Mouse (Mus musculus): ENCODE measurements at regions not wholly inside any gene's neighbourhood (a gene's known extent, or its start where the extent isn't known, plus 50 kb on each side); places are given as distances from the start of the nearest gene placed in this dataset.
"Not testable (repeated sequence)": the region's sequence is repeated elsewhere in the genome, so short reads cannot be mapped to it uniquely, and the experiment has no call there.

DNA sequence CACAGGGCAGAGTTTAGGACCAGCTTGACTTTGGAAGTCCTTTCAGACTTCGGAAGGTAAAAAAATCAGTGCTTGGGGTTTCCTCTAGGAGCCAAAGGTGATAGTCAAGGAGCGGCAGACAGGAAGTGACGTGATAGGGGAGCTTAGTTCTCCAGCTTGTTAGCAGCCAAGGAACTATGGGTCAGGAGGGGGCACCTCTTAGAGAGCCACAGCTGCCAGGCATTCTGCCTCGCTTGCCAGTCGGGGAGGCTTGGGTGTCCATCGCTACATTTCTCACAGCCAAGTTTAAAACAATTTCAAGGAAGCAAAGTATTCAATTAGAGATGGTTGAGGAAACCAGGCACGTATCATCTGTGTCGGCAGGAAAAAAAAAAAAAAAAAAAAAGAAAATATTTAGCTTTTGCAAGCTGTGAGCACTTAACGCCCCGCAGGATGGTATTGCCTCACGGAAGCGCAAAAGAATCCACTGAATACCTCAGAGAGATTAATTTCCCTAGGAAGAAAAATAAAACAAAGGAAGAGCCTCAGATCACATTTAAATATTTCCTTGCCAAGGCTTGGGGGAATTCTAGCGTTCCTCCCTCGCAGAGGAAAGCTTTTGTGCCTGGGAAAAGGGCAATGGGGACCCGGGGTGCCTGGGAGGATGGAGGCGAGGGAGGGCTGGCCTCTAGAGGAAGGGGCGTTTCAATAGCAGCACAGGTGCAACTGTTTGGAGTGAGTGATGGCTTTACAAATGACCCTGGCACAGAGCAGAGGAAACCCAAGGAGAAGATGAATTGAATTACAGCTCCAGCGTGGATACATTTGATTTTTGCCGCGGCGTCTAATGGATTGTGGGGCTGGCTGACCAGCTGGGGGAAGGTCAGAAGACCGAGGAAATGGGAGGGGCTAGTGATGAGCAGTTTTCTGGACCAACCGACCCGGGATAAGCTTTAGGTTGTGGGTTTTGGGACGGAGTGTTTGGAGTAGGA, 261.1 kb upstream of the Nr5a2 start:
- intact Hi-C loops (cut with DNase I): loop anchor here (5.0 to 10.0 kb wide), 3 partner anchors 274 to 477 kb away; no protein-coding TSS in a partner anchor
- DNase-seq (ENCODE audit: low spot score in 2 of 2): no peak

DNA sequence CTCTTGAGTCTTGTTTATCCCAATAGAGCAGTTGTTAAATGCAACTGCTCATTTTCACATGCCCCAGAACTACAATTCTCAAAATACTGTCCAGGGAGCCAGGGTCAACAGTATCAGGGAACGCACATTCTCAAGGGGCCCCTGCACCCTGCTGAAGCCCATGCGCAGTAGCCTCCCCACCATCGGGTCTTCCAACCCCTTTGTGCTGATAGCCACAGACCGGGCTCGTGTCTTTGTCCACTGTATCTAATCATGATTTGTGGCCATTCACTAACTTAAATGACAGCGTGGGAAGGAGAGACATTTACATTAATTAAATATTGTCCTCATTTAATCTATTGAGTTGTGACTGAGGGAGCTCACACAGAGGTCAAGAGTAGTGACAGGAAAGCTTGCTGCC, 260.0 kb upstream of the Nr5a2 start:
- no peak for DNase-seq (ENCODE audit: low spot score in 2 of 2)
- intact Hi-C loops (cut with DNase I): loop anchor here (5.0 to 10.0 kb wide), 3 partner anchors 273 to 475 kb away; no protein-coding TSS in a partner anchor

DNA sequence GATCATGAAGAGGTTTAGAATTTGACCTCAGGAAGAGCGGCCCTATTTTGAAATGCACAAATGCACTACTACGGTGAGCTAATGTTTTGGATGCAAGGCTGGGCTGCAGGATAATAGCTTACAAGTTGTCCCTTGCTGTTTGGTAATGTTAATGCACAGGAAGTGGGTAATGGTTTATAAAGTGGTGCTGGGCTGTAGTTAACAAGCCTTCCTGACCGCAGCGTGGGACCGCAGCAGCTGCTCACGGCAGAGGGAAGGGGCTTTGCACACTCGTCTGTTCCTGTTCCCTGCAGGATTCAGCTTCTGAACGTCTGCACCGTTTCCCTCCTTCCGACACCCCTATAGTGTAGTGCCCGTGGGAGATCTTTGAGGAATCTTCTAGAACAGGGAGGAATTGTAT, 258.4 kb upstream of the Nr5a2 start:
- intact Hi-C loops (cut with DNase I): no loop called here
- DNase-seq (ENCODE audit: low spot score in 2 of 2): no peak

DNA sequence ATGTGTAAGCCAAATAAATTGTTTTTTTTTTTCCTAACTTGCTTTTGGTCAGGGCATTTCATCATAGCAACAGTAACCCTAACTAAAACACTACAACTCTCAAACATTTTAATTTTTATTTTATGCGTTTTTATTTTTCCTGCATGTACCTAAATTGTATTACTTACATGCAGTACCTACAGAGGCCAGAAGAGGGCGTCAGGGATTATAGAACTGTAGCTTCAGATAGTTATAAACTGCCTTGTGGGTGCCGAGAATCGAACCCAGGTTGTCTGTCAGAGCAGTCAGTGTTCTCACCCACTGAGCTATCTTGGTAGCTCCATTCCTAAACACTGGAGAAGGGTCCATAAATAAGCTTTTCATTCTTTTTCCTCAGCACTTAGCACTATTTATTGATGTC, 257.8 kb upstream of the Nr5a2 start:
- intact Hi-C loops (cut with DNase I): no loop called here
- DNase-seq (ENCODE audit: low spot score in 2 of 2): no peak

DNA sequence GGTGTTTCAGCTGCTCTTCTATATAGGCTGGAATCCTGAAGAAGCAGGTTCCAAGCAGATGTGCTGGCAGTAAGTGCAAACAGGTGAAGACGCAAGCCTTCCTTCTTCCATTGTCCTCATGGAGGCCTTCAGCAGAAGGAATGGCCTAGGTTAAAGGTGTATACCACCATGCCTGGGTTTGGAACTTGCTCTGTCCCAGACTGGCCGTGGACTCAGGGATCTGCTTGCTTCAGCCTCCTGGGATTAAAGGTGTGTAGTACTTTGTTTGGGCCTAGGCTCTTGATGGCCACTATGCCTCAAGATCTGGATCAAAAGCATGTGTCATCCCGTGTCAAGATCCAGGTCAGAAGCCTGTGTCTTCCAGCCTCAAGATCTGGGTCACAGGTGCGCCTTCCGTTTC, 257.0 kb upstream of the Nr5a2 start:
- no peak for DNase-seq (ENCODE audit: low spot score in 2 of 2)
- intact Hi-C loops (cut with DNase I): no loop called here

DNA sequence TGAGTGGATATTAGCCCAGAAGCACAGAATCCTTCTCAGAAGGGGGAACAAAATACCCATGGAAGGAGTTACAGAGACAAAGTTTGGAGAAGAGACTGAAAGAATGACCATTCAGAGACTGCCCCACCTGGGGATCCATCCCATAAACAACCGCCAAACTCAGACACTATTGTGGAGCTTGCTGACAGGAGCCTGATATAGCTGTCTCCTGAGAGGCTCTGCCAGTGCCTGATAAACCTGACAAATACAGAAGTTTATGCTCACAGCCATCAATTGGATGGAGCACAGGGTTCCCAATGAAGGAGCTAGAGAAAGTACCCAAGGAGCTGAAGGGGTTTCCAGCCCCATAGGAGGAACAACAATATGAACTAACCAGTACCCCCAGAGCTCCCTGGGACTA, 254.1 kb upstream of the Nr5a2 start:
- DNase-seq (ENCODE audit: low spot score in 2 of 2); intact Hi-C loops (cut with DNase I): not testable (repeated sequence)

DNA sequence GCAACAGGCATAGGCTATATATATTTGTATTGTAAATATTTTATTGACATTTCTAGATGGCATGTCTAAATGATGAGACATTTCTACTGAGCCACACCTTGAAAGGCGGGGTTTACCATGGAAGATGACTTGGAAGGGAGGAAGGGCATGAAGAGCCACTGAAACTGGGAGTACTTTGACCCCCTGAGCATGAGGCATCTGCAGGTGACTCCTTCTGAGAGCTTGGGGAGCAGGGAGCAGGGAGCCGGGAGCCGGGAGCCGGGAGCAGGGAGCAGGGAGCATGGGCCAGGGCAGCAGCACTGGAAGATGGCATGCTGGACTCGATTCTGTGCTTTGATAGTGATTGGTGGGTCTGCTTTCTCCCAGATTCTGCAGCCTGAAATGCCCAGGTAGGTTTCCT, 253.5 kb upstream of the Nr5a2 start:
- DNase-seq (ENCODE audit: low spot score in 2 of 2): no peak
- intact Hi-C loops (cut with DNase I): no loop called here

DNA sequence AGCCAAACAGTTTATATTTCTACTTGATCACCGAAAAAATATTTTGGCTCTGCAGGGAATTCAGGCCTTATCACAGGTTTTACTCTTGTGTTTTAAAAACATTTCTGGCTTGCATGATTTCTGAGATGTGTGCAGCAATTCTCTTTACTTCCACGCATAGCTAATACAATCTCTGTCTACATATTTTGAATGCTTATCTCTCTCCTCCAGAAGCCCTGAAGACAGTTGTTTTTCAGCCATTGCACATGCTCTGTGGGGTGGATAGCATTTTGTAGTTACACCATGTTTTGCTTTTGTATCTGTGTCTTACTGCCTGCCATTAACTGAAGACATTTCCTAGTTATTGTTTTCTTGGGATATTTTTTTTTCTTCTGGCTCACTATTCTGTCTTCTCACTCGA, 252.6 kb upstream of the Nr5a2 start:
- DNase-seq (ENCODE audit: low spot score in 2 of 2): no peak
- intact Hi-C loops (cut with DNase I): no loop called here

DNA sequence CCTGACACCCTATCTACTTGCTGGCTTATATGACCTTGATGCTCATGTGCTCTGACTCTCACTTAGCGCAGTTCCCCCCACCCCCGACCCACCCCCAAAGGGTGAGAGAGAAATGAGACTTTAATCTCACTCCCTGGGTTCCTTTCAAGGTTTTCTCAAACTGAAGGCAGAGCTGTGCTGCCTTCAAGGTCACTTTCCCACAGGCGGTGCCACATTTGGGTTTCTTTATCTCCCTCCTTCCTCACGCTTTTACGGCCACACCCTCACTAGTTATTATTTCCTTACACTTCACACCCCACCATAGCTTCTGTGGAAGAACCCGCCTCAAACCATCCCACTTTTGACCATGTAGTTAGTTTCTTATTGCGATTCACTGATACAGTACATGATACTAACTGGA, 244.1 kb upstream of the Nr5a2 start:
- intact Hi-C loops (cut with DNase I): no loop called here
- no peak for DNase-seq (ENCODE audit: low spot score in 2 of 2)

DNA sequence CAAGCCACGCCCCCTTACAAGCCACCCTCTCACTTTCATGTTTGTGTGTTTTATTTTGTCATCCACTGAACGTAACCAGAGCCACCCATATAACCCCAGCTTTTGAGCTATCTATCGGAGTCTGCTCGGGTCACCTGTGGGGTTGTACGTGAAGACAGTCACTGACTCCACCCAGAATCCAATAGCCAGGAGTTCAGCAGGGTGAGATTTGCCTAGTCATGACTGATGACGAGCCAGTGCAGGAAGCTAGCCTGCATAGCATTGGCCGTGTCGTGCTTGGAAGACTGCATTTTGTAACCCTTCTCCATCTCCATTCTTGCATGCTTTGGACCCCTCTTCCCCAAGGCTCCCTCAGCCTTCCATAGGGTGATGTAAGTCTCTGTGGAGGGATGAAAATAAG, 243.3 kb upstream of the Nr5a2 start:
- DNase-seq (ENCODE audit: low spot score in 2 of 2): no peak
- intact Hi-C loops (cut with DNase I): no loop called here

DNA sequence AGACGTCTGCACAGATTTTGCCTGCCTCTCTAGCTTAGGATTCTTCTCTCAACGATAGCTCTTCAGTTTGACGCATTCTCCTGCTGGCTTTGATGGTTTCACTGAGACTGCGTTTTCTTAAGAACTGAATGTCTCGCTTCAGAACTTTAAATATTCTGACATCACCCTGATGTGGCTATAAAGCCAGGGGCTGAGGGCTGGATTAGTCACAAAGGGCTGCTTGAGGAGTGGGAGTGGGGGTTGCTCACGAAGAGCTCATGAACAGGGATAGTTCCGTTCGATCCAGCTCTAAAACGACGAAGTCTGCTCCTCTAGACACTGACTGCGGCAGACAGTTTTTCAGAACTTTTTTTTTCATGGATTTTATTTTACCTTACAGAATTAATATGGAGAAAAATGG, 240.7 kb upstream of the Nr5a2 start:
- intact Hi-C loops (cut with DNase I): no loop called here
- DNase-seq (ENCODE audit: low spot score in 2 of 2): no peak

DNA sequence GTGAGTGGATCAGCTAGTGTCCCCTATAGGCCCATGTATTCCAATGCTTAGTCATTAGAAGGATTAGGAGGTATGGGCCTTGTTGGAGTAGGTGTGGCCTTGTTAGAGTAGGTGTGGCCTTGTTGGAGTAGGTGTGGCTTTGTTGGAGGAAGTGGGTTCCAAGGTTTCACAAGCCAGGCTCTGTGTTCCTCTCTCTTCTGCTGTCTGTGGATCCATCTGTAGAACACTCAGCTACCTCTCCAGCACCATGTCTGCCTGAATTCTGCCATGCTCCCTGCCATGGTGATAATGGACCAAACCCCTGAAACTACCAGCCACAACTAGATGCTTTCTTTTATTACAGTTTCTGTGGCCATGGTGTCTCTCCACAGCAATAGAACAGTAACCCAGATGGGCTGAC, 235.7 kb upstream of the Nr5a2 start:
- intact Hi-C loops (cut with DNase I): no loop called here
- DNase-seq (ENCODE audit: low spot score in 2 of 2): no peak

DNA sequence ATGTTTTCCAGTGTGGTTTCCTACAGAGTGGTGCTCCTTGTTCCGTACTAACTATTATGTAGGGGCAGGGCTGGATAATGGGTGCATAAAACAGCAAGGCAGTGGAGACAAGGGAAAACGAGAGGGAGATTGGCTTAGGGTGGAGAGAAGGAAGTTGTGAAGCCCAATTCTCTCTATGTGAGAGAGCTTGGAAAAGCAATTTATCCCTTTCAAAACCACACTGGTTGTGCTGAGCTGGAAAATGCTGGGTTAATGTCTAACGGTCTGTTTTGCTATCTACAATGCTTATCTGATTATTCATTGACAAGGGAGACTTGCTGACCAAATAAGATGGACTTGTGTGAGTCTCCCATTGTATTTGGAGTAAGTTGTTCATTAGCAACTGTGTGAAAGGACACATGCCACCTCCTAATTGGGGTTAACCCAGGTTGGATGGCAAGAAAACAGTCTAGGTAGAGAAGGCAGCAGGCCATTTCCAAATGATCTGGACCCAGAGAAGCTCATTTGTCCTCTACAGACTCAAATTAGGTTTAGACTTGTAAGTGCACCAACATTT, 234.9 kb upstream of the Nr5a2 start:
- intact Hi-C loops (cut with DNase I): no loop called here
- no peak for DNase-seq (ENCODE audit: low spot score in 2 of 2)

DNA sequence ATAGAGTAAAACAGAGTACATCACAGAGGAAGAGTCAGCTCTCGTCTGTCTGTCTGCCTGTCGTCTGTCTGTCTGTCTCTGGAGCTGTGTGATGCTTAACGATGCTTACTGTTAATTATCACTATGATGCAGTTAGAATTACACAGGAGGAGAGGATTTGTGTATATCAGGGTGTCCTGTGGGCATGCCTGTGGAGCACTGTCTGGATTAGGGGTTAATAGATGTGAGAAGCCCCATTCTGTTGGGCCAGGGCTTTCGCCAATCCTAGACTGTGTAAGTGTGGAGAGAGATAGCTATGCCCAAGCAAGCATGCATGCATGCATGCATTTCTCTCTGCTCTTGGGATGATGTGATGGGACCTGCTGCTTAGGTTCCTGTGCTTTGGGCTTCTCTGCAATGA, 218.0 kb upstream of the Nr5a2 start:
- intact Hi-C loops (cut with DNase I): no loop called here
- DNase-seq (ENCODE audit: low spot score in 2 of 2): no peak

DNA sequence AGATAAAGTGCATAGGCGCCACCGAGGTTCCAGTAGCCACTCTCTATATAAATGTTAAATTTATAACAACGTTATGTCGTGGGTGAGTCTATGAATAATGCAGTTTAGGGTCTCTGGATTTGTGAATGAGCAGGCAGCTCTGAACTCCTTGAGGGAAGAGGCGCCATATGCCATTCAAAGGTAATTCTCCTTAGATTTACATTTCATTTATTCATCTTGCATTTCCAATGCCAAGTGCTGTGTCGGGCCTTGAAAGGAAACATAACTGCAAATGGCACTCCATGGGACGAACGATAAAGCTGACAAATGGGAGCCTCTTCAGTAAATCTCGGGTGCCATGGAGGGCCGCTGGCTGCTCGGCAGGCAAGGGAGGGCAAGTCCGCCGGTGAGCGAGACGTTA, 216.4 kb upstream of the Nr5a2 start:
- intact Hi-C loops (cut with DNase I): no loop called here
- no peak for DNase-seq (ENCODE audit: low spot score in 2 of 2)

DNA sequence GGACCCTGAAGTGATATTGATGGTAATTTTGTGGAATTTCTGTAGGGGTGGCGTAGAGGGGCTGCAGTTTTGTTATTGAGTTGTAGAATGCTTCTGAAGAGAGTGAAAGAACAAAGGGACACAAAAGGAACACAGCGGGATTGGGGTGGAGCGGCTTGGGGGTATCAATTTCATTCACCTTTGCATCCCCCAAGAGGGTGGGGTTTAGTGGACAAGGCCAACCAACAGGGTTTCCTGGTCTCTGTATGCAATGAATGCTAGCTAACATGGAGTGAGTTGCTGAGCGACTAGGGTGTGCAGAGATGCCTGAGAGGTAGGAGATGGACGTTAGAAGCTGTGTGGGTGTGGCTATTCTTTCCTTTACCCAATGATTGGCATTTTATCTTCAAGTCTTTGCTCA, 213.8 kb upstream of the Nr5a2 start:
- intact Hi-C loops (cut with DNase I): no loop called here
- no peak for DNase-seq (ENCODE audit: low spot score in 2 of 2)

DNA sequence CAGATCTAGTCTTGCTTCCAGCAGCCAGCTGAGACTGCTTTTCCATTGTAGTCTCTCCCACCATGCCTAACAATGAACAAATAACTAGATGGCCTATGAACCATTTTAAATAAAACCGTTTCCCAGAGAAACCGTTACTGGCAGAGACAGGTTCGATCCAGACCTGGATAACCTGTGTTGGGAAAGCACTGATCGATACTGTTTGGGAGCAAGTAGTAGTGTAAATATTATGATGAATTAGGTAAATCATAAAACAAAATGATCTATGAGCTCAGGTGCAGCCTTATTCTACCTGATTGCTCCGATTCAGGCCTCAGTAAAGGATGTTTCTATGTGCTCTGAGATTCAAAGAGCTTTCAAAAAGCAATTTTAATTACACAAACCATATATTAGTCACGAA, 211.9 kb upstream of the Nr5a2 start:
- intact Hi-C loops (cut with DNase I): no loop called here
- no peak for DNase-seq (ENCODE audit: low spot score in 2 of 2)

DNA sequence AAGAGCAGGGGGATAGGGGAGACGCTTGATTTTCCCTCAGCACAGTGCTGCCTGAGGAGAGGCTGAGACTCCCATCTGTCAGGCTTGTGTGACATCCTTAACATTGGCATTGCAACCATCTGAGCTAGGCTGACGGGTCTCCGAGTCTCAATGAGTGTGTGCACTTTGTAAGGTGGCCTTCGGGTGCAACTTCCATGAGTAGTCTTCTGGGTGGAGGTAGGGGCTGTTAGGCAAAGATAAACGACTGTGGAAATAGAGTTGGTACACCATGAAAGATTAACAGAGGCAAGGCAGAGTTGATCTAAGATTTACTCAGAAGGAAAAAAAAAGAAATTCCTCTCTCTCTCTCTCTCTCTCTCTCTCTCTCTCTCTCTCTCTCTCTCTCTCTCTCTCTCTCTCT, 211.2 kb upstream of the Nr5a2 start:
- intact Hi-C loops (cut with DNase I): no loop called here
- DNase-seq (ENCODE audit: low spot score in 2 of 2): no peak

DNA sequence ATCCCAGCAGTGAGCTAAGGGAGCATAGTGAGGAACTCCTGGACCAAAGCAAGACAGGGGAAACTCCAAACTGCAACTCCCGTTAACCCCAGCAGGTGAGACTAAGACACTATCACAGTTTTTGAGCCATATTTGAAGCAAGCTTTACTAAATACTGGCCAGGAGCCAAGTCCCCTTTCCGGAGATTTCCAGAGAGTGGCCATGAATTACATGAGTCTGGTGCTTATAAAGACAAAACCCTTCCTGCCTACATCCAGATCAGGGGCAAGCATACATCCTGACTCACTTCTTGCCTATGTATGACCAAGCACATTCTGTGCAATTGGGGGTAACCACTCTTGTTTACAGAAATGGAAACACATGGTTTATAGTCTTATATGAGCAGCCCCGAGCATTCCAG, 187.6 kb upstream of the Nr5a2 start:
- intact Hi-C loops (cut with DNase I): no loop called here
- no peak for DNase-seq (ENCODE audit: low spot score in 2 of 2)

DNA sequence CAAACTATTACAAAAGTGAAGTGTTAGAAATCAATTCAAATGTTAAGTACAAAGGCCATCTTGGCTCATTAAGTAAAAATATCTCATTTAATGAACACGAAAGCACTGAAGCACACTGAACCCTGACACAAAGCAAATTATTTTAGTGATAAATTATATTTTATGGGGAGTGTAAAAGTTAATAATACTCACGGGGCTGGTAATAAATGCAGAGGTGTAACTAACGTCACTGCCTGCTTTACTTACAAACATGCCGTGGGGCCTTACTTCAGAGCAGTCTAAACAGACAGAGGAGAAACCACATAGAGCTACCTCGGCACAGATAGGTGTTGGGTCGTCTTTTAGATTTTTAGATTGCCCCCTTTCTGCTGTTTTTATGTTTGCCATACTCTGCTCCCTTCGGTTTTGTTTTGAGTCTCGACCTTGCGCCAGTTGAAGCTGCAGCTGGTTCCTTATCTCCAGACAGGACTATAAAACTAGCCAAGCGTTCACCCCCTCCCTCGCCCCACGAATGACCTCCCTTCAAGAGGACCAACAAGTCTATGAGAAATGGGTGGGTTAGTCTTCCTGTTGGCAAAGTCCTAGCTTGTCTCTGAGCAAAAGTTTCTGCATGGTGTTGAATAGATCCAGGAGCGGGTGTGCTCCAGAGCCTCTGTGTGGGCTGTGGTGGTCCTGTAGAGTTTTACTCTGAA, 181.8 kb upstream of the Nr5a2 start:
- no peak for DNase-seq (ENCODE audit: low spot score in 2 of 2)
- intact Hi-C loops (cut with DNase I): no loop called here

DNA sequence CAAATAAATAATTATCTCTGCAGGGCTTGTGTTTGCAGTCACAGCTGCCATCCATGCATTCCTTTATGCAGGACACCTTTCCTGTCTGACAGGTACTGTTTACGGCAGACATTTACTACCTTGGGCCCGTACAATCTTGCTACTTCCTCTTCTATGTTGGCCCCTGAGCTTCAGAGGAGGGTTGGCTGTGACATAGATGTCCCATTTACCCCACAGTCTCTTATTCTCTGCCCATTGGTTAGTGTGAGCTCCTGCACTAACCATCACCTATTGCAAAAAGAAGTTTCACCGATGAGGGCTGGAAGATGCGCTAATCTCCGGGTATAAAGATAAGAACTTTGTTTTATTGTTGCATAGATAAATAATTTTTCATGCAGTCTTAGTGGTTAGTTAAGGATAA, 181.1 kb upstream of the Nr5a2 start:
- no peak for DNase-seq (ENCODE audit: low spot score in 2 of 2)
- intact Hi-C loops (cut with DNase I): no loop called here
